Mouse (Mus musculus) right cerebral cortex, postnatal 14 days (tissue): ENCODE data around the gene Hoxd12.

Source experiments
- DNase-seq: peaks from one replicate; pipeline ENCODE4 v3.0.0; 2022

Gene Hoxd12

GRCm38 (mm10) chr2:74711721-74712621 is 37.2 kb downstream of the Hoxd12 start, which contains the start of the genes Hoxd3 and Hoxd4:
Gene Hoxd3, plus strand, starts transcription at chr2:74711927.
Gene Hoxd4, plus strand, starts transcription at chr2:74711929.
- no peak for DNase-seq

GRCm38 (mm10) chr2:74713239-74714150 is 38.7 kb downstream of the Hoxd12 start:
- DNase-seq = no peak

GRCm38 (mm10) chr2:74714156-74714789 is 39.5 kb downstream of the Hoxd12 start:
- no peak for DNase-seq

GRCm38 (mm10) chr2:74714881-74715280 is 40.1 kb downstream of the Hoxd12 start:
- DNase-seq = no peak

- peak; percentile 91 for DNase-seq
Observed at GRCm38 (mm10) chr2:74715504-74716241, 40.9 kb downstream of the Hoxd12 start.

GRCm38 (mm10) chr2:74720384-74720783 is 45.6 kb downstream of the Hoxd12 start:
- no peak for DNase-seq

- no peak for DNase-seq
Observed at GRCm38 (mm10) chr2:74720955-74721491, 46.2 kb downstream of the Hoxd12 start.

GRCm38 (mm10) chr2:74721882-74722281 is 47.1 kb downstream of the Hoxd12 start:
- no peak for DNase-seq

- no peak for DNase-seq
Observed at GRCm38 (mm10) chr2:74722949-74723348, 48.1 kb downstream of the Hoxd12 start.

- DNase-seq = no peak
Observed at GRCm38 (mm10) chr2:74724244-74725015, 49.6 kb downstream of the Hoxd12 start.

- DNase-seq = no peak
Observed at GRCm38 (mm10) chr2:74725171-74725570, 50.4 kb downstream of the Hoxd12 start.

- DNase-seq = no peak
Observed at GRCm38 (mm10) chr2:74726551-74726950, 51.7 kb downstream of the Hoxd12 start, which contains the start of gene Gm28230. Gene Gm28230, plus strand, starts transcription at chr2:74726728.

- no peak for DNase-seq
Observed at GRCm38 (mm10) chr2:74726973-74727639, 52.3 kb downstream of the Hoxd12 start.
